Mouse (Mus musculus): ENCODE measurements around the gene Hhatl. TPM values are rescaled to one million over a fixed set of nuclear protein-coding genes. Genes with fewer than 3 reads are reported as not detected.

The Hhatl gene
- polyA plus RNA-seq, 1 experiment from 2014 or later, result 0.16 TPM

- Histone ChIP-seq H3K4me3 (ENCODE audit: low read depth, low read length) (no peak overlapping the region), H3K4me1 (ENCODE audit: control insufficient read depth, insufficient read depth, low read length) (peaks cover 28% of the 10 kb centered on the region), H3K27ac (ENCODE audit: low read length) (no peak overlapping the region), H3K4me2 (ENCODE audit: low read length) (no peak overlapping the region), H3K9ac (ENCODE audit: low read depth, low read length) (no peak overlapping the region), H3K27me3 (ENCODE audit: control insufficient read depth, insufficient read depth, low read depth, low read length) (no peaks in the 10 kb centered on the region), H3K36me3 (ENCODE audit: control insufficient read depth, insufficient read depth, low read length) (peaks cover 16% of the 10 kb centered on the region), H3K9me3 (replicated peaks; ENCODE audit: control insufficient read depth, low read length, poor library complexity, severe bottlenecking) (no peaks in the 10 kb centered on the region)
- ATAC-seq, result no peak
- 77% methylated on average over 3 of the region's 3 CpGs for WGBS
Observed at GRCm38 (mm10) chr9:121757432-121757831, 34.9 kb downstream of the Hhatl start.

GRCm38 (mm10) chr9:121756785-121757184 lies 35.5 kb downstream of the Hhatl start:
- no peak overlapping the region for H3K4me3 ChIP-seq (ENCODE audit: low read depth, low read length)
- H3K9ac ChIP-seq (ENCODE audit: low read depth, low read length), result no peak overlapping the region
- H3K27me3 ChIP-seq (ENCODE audit: control insufficient read depth, insufficient read depth, low read depth, low read length), result no peaks in the 10 kb centered on the region
- peaks cover 18% of the 10 kb centered on the region for H3K36me3 ChIP-seq (ENCODE audit: control insufficient read depth, insufficient read depth, low read length)
- no peaks in the 10 kb centered on the region for H3K9me3 ChIP-seq (replicated peaks; ENCODE audit: control insufficient read depth, low read length, poor library complexity, severe bottlenecking)
- no peak overlapping the region for H3K4me2 ChIP-seq (ENCODE audit: low read length)
- no peak for ATAC-seq
- 89% methylated on average over 3 of the region's 3 CpGs for WGBS
- peaks cover 27% of the 10 kb centered on the region for H3K4me1 ChIP-seq (ENCODE audit: control insufficient read depth, insufficient read depth, low read length)
- H3K27ac ChIP-seq (ENCODE audit: low read length), result no peak overlapping the region

GRCm38 (mm10) chr9:121754624-121755023 lies 37.7 kb downstream of the Hhatl start:
- no peak overlapping the region for H3K27ac ChIP-seq (ENCODE audit: low read length)
- peaks cover 13% of the 10 kb centered on the region for H3K4me1 ChIP-seq (ENCODE audit: control insufficient read depth, insufficient read depth, low read length)
- WGBS, result 93% methylated on average over 3 of the region's 3 CpGs
- no peak overlapping the region for H3K4me2 ChIP-seq (ENCODE audit: low read length)
- no peak for ATAC-seq
- H3K27me3 ChIP-seq (ENCODE audit: control insufficient read depth, insufficient read depth, low read depth, low read length), result no peaks in the 10 kb centered on the region
- no peak overlapping the region for H3K4me3 ChIP-seq (ENCODE audit: low read depth, low read length)
- no peaks in the 10 kb centered on the region for H3K9me3 ChIP-seq (replicated peaks; ENCODE audit: control insufficient read depth, low read length, poor library complexity, severe bottlenecking)
- H3K9ac ChIP-seq (ENCODE audit: low read depth, low read length), result no peak overlapping the region
- H3K36me3 ChIP-seq (ENCODE audit: control insufficient read depth, insufficient read depth, low read length), result peaks cover 33% of the 10 kb centered on the region

GRCm38 (mm10) chr9:121752774-121753173 lies 39.5 kb downstream of the Hhatl start:
- Histone ChIP-seq H3K4me2 (ENCODE audit: low read length) (no peak overlapping the region), H3K9me3 (replicated peaks; ENCODE audit: control insufficient read depth, low read length, poor library complexity, severe bottlenecking) (no peaks in the 10 kb centered on the region), H3K4me3 (ENCODE audit: low read depth, low read length) (no peak overlapping the region), H3K9ac (ENCODE audit: low read depth, low read length) (no peak overlapping the region), H3K27me3 (ENCODE audit: control insufficient read depth, insufficient read depth, low read depth, low read length) (no peaks in the 10 kb centered on the region), H3K36me3 (ENCODE audit: control insufficient read depth, insufficient read depth, low read length) (peaks cover 39% of the 10 kb centered on the region), H3K4me1 (ENCODE audit: control insufficient read depth, insufficient read depth, low read length) (0 out of 2 replicates have a peak, but pooled peaks cover 3% of the 10 kb centered on the region), H3K27ac (ENCODE audit: low read length) (no peak overlapping the region)
- no peak for ATAC-seq
- 98% methylated on average over 9 of the region's 9 CpGs for WGBS

- Histone ChIP-seq H3K4me1 (ENCODE audit: control insufficient read depth, insufficient read depth, low read length) (no peaks in the 10 kb centered on the region), H3K4me3 (ENCODE audit: low read depth, low read length) (no peak overlapping the region), H3K36me3 (ENCODE audit: control insufficient read depth, insufficient read depth, low read length) (peaks cover 34% of the 10 kb centered on the region), H3K27me3 (ENCODE audit: control insufficient read depth, insufficient read depth, low read depth, low read length) (no peaks in the 10 kb centered on the region), H3K9ac (ENCODE audit: low read depth, low read length) (no peak overlapping the region), H3K27ac (ENCODE audit: low read length) (no peak overlapping the region), H3K4me2 (ENCODE audit: low read length) (no peak overlapping the region), H3K9me3 (replicated peaks; ENCODE audit: control insufficient read depth, low read length, poor library complexity, severe bottlenecking) (no peaks in the 10 kb centered on the region)
- 94% methylated on average over 8 of the region's 8 CpGs for WGBS
- ATAC-seq, result no peak
Observed at GRCm38 (mm10) chr9:121744051-121744450, 48.3 kb downstream of the Hhatl start.

GRCm38 (mm10) chr9:121741168-121741567 lies 51.1 kb downstream of the Hhatl start:
- no peak overlapping the region for H3K9ac ChIP-seq (ENCODE audit: low read depth, low read length)
- peaks cover 24% of the 10 kb centered on the region for H3K36me3 ChIP-seq (ENCODE audit: control insufficient read depth, insufficient read depth, low read length)
- H3K27me3 ChIP-seq (ENCODE audit: control insufficient read depth, insufficient read depth, low read depth, low read length), result no peaks in the 10 kb centered on the region
- no peaks in the 10 kb centered on the region for H3K9me3 ChIP-seq (replicated peaks; ENCODE audit: control insufficient read depth, low read length, poor library complexity, severe bottlenecking)
- no peak for ATAC-seq
- H3K27ac ChIP-seq (ENCODE audit: low read length), result no peak overlapping the region
- 95% methylated on average over 3 of the region's 3 CpGs for WGBS
- no peak overlapping the region for H3K4me2 ChIP-seq (ENCODE audit: low read length)
- H3K4me1 ChIP-seq (ENCODE audit: control insufficient read depth, insufficient read depth, low read length), result no peaks in the 10 kb centered on the region
- H3K4me3 ChIP-seq (ENCODE audit: low read depth, low read length), result no peak overlapping the region

GRCm38 (mm10) chr9:121740490-121740889 lies 51.8 kb downstream of the Hhatl start:
- ATAC-seq, result no peak
- Histone ChIP-seq H3K27ac (ENCODE audit: low read length) (no peak overlapping the region), H3K36me3 (ENCODE audit: control insufficient read depth, insufficient read depth, low read length) (peaks cover 24% of the 10 kb centered on the region), H3K4me2 (ENCODE audit: low read length) (no peak overlapping the region), H3K27me3 (ENCODE audit: control insufficient read depth, insufficient read depth, low read depth, low read length) (no peaks in the 10 kb centered on the region), H3K9ac (ENCODE audit: low read depth, low read length) (no peak overlapping the region), H3K4me3 (ENCODE audit: low read depth, low read length) (no peak overlapping the region), H3K4me1 (ENCODE audit: control insufficient read depth, insufficient read depth, low read length) (no peaks in the 10 kb centered on the region), H3K9me3 (replicated peaks; ENCODE audit: control insufficient read depth, low read length, poor library complexity, severe bottlenecking) (no peaks in the 10 kb centered on the region)
- 88% methylated on average over 6 of the region's 6 CpGs for WGBS

Other genes with a start within 250 kb of the Hhatl start
- not detected in 2 replicates for gene Lyzl4, start 150.4 kb downstream of the Hhatl start, polyA plus RNA-seq (2015; fragmentation: Nextera tagmentation; extraction: Ambion mirVana)
- 0.15 and 0.53 TPM in 2 replicates for gene Vipr1, start 149.8 kb downstream of the Hhatl start, polyA plus RNA-seq (2015; fragmentation: Nextera tagmentation; extraction: Ambion mirVana)
- 32.0 and 34.5 TPM in 2 replicates for gene Sec22c, start 87.0 kb downstream of the Hhatl start, polyA plus RNA-seq (2015; fragmentation: Nextera tagmentation; extraction: Ambion mirVana)
- 143 and 157 TPM in 2 replicates for gene Ss18l2, start 82.2 kb downstream of the Hhatl start, polyA plus RNA-seq (2015; fragmentation: Nextera tagmentation; extraction: Ambion mirVana)
- 45.3 and 63.1 TPM in 2 replicates for gene Nktr, start 73.3 kb downstream of the Hhatl start, polyA plus RNA-seq (2015; fragmentation: Nextera tagmentation; extraction: Ambion mirVana)
- 21.1 and 23.6 TPM in 2 replicates for gene Zfp651, start 33.2 kb downstream of the Hhatl start, polyA plus RNA-seq (2015; fragmentation: Nextera tagmentation; extraction: Ambion mirVana)
- gene Klhl40, start 14.9 kb downstream of the Hhatl start, polyA plus RNA-seq (2015; fragmentation: Nextera tagmentation; extraction: Ambion mirVana), result 1.5 and 1.6 TPM in 2 replicates
- gene Ccdc13, start 47.0 kb upstream of the Hhatl start, polyA plus RNA-seq (2015; fragmentation: Nextera tagmentation; extraction: Ambion mirVana), result 5.1 and 6.8 TPM in 2 replicates
- 143 and 154 TPM in 2 replicates for gene Higd1a, start 65.9 kb upstream of the Hhatl start, polyA plus RNA-seq (2015; fragmentation: Nextera tagmentation; extraction: Ambion mirVana)
- gene Ackr2, start 105.8 kb upstream of the Hhatl start, polyA plus RNA-seq (2015; fragmentation: Nextera tagmentation; extraction: Ambion mirVana), result 3.2 and 3.3 TPM in 2 replicates
- gene Cyp8b1, start 123.8 kb upstream of the Hhatl start, polyA plus RNA-seq (2015; fragmentation: Nextera tagmentation; extraction: Ambion mirVana), result not detected in 2 replicates
- 1.5 and 2.6 TPM in 2 replicates for gene Fam198a, start 158.5 kb upstream of the Hhatl start, polyA plus RNA-seq (2015; fragmentation: Nextera tagmentation; extraction: Ambion mirVana)
- gene Pomgnt2, start 204.6 kb upstream of the Hhatl start, polyA plus RNA-seq (2015; fragmentation: Nextera tagmentation; extraction: Ambion mirVana), result 40.2 and 42.0 TPM in 2 replicates